Mouse (Mus musculus): ENCODE results near the gene Fars2.
"Not testable (repeated sequence)": the region's sequence is repeated elsewhere in the genome, so short reads cannot be mapped to it uniquely, and the experiment has no call there.

Fars2 gene

DNA sequence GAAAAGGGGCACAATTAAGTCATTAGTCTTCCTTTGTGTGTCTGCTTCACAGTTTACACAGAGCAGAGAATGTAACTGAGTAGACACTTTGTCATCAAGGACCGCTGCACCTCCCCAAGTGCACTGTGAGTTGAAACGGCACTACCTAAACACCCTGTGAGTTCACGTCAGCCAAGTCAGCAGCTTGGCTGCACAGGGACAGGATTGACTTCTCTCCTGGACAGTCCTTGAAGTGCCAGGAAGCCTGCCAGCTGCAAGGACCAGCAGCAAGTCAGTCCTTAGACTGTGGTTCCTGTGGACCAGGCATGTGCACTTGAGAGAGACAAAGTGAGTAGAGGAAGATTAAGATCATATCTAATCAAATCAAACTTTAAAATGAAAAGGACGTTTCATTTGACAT, 330.7 kb downstream of the Fars2 start:
- DNase-seq (ENCODE audit: extremely low read depth, low read depth, low spot score), result no peak

DNA sequence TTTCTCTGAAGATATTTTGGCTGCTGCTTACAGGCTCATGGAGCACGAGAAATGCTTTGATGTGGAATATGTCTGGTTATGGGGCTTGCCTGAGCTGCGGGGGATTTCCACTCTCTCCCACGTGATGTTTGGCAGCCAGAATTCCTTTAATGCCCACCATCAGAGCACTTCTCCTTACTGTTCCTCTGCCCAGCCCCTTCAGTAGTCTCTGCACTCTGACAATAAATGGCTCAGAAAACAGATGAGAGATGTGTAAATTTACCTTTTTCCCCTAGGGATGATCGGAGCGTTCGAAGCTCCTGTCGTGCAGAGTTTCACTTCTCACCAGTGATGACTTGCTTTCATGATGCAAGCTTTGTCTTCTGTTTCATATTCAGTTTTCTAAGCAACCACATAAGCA, 331.4 kb downstream of the Fars2 start:
- no peak for DNase-seq (ENCODE audit: extremely low read depth, low read depth, low spot score)

DNA sequence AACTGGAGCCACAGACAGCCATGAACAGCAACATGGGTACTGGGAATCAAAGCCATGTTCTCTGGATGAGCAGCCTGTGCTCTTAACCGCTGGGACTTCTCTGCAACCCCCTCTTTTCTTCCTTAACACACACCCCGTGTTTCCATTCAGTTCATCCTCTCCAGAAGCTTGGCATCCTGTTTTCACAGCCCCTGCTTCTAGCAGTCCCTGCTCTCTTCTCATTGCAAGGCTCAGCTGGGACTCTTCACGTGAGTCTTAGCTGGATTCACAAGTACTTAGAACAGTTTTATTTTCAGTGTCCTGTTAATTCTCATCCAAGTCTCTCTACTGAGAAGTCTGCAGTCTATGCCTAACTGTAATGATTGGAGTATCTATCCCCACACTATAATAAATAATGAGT, 334.2 kb downstream of the Fars2 start:
- no peak for DNase-seq (ENCODE audit: extremely low read depth, low read depth, low spot score)

DNA sequence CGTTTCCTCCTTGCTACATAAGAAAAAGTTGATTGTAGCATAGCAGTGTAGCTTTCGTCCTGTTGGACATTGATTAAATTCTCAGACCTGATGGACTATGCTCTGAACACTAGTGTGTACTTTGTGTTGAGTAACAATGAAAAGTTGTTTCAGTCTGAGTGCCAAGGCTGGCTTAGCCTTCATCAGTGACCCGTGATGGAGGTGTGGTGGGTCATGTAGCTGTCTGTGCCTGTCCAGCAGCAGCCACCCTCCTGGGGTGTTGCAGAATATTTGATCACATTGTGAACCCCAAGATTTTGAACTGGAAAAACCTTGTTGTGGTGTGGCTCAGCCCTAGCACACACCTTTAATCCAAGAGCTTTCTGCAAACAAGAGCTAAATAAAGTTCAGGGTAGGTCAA, 343.3 kb downstream of the Fars2 start:
- DNase-seq (ENCODE audit: extremely low read depth, low read depth, low spot score), result no peak

DNA sequence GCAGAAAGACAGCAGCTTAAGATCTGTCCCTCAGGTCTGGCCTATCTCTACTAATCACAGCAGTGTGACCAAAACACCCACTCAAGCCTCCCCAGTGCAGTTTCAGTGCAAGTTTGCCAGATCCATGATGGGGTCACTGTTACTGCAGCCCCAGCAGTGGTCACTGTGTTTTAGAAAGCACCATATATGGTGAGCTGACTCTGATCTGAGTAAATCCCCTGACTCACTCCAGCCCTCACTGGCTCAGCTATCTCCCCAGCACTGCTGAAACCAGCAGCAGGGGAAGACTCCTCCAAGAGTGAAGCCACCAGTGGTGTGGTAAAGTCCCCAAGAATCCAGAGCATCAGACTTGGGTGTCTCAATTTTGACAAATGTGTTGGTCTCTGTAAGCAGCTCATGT, 346.5 kb downstream of the Fars2 start:
- no peak for DNase-seq (ENCODE audit: extremely low read depth, low read depth, low spot score)

DNA sequence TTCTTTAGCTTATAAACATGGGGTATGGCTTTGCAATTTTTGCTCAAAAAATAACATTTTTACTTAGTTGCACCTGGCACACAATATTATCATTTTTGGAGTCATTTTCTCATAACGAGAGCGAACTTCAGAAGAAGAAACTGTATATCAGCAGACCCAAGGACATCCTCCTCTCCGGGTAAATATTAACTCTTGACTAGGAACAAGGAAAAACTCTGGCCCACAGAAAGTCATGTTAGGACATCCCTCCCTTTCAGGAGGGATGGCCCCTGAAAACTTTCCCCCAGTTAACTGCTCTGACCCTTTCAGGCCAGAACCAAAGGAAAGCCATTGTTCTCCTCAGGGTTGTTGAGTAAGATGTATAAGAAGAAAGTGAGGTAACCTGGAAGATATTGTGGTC, 348.9 kb downstream of the Fars2 start:
- not testable (repeated sequence) for DNase-seq (ENCODE audit: extremely low read depth, low read depth, low spot score)

DNA sequence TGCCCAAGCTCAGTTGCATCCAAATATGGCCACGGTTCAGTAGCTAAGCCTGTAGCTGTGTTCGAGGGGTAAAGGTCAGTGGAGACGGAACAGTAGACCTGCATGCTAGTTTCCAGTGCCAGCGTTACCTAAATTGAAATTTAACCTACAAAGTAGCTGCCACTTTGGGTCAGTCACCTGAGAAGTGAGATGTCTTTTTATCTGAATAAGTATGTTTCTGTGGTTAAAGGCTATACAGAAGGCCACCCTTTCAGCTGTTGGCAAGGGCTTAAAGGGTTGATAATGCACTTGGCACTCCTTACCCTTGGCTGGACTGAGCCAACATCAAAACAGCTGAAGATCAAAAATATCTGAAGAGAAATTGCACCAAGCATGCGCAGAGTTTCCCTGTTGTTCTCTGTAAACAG, 349.3 kb downstream of the Fars2 start:
- DNase-seq (ENCODE audit: extremely low read depth, low read depth, low spot score), result no peak

DNA sequence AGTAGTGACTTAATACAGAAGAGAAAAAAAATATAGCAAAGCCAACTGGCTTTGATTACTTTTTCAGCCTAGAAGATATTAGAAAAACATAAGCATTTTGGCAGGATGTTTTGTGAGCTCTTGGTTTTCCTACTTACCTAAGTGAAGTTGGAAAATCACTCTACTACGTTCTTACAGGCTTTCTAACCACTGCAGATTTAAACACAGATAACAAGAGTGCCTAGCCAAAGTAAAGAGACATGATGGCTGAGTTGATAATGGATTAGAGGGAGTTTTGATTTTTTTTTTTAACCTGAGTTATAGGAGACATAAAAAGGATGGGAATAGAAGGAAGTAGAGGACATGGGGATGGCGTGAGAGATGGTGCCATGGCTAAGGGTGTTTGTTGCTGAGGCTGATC, 350.6 kb downstream of the Fars2 start:
- peak; percentile 10 for DNase-seq (ENCODE audit: extremely low read depth, low read depth, low spot score)

DNA sequence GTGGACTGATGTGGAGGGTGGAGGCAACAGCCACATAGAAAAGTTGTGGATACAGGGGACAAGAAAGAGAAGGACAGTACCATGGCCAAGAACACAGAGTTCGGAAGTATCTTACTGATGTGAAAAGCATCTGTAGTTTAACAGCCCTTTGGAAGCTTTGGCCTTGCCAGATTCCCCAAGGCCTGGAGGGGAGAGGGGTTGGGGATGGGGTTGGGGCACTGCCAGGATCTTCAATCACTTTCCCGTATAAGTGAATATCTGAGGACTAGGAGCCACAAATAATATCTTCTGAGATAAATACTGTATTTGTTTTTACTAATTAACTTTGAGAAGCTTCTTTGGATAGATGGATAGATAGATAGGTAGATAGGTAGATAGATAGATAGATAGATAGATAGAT, 351.8 kb downstream of the Fars2 start:
- no peak for DNase-seq (ENCODE audit: extremely low read depth, low read depth, low spot score)

DNA sequence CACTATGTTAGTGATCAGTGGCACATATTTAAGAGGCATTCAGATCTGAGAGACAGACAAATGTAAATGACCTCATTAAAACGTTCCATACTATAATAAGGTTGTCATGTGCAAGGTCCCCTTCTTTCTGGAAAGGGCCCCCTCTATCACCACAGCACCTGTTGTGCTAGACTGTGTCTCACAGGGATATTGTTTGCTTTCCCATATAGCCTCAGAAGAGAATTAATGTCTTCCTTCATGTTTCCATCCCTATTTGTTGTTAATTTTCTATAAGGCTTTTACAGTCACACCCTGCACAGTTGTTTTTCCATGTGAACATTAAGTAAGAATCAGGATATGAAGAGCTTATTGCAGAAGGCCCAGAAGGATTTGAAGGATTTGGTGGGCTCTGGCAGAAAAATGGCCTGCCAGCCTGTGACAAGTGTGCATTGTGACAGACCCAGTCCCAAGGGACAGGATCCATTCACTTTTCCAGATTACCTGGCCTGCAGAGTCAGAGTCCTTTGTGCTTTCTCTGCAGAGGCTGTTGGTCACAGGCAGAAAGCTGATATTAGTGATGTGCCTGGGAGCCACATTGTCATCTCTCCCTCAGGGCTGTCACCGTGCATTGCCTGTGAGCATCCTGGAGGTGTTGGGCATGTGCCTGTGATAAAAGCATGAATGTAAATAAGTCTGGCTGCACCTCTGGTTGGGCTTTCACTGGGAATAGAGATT, 352.4 kb downstream of the Fars2 start:
- no peak for DNase-seq (ENCODE audit: extremely low read depth, low read depth, low spot score)

DNA sequence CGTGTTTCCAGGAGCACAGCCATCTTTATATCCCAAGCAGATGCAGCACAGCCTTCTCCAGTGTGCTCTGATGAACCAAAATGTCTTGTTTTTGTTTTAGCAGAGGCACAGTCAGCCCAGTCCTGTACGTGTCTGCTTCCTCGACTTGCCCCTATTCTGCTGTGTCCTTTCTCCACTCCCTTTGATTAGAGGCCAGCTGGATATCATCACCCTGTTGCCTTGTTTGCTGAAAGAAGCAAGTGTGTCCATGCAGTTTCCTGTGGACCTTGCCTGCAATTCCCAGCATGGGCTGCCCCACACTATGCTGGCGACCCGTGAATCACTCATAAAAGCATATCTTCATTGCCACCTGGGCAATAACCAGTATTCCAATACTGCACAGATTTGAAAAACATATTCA, 360.4 kb downstream of the Fars2 start:
- DNase-seq (ENCODE audit: extremely low read depth, low read depth, low spot score), result no peak

DNA sequence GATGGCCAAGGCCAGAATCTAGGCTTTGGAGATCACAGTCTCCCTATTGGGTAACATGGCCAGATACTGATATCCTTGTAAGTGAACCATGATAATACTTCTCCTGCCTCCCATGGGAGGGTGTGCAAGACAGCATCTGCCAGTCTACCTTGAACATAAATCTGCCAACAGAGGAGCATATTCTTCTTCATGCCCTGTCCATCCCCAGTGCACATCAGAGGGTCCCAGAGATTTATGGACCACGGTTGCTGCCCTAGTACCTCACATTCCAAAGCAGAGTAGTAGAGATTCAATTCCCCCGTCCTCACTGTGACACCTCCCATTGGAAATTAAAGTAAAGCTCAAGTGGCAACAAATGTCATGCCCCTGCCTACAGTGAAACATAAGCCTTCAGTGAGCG, 361.0 kb downstream of the Fars2 start:
- DNase-seq (ENCODE audit: extremely low read depth, low read depth, low spot score), result no peak

DNA sequence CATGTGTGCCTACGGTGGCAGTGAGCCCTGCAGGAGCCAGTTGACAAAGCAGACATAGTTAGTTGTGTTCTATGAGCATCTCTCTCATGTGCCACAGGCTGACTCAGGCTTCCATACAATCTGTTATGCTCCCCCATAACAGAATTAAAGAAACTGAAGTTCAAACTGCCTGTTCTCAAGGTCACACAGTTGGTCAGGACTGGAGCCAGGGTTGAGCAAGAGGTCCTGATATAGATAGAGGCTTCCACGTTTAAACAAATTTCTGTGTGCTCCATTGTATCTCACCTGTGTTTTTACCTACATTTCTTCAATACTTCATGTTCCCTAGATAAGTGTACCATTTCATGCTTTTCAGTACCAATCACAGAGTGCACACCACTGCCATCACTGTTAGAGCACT, 362.9 kb downstream of the Fars2 start:
- DNase-seq (ENCODE audit: extremely low read depth, low read depth, low spot score), result no peak

DNA sequence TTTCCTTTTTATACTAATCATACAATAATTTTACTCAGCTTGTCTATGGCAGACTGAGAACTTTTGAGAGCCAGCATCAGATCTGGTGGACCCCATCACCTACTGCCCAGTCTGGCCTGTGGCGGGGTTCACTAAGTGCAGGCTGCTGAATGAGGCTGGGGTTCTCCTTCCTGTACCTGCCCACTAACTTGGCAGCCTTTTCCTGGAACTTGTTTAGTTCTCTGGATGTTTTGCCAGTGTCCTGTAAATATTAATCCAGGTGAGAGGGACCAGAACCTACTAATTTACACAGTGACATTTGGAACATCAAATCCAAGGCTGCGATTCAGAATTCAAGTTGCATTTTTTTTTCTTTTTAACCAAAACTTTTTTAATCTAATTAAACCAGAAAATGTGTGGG, 367.2 kb downstream of the Fars2 start:
- DNase-seq (ENCODE audit: extremely low read depth, low read depth, low spot score), result no peak

DNA sequence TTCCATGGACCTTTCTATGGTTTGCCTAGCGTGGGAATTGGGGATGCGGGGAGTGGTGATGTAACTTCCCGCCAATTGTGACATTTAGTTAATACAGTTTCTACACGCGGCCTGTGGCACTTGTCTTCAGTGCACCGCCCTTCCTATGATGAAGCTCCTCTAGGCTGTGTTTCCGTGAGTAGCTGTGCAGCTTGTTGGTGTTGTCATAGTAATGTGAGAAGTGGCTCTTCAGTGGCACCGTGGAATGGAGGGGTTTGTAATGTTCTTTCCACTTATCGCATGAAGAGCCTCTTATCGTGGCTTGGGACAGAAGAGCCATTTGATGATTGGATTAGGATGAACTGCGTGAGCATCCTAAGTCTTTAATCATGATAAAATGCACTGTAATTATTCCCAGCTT, 369.5 kb downstream of the Fars2 start:
- no peak for DNase-seq (ENCODE audit: extremely low read depth, low read depth, low spot score)

DNA sequence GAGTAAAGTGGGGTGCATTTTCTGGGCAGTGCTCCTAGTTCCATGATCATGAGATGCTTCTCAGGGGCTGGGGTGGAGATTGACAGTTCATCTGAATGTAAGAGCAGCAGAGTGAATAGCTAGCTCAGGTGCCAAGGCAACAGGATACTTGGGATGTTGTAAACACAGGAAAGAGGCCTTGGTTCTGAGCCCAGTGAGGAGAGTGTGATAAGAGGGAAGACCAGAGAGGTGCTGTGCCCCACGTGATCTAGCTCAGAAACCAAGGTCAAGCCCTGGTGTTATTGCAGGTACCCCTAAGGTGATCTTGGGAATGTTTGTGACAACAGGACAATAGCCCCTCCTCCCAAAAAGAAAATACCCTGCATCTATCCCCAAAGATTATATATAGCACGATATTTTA, 372.2 kb downstream of the Fars2 start:
- no peak for DNase-seq (ENCODE audit: extremely low read depth, low read depth, low spot score)

DNA sequence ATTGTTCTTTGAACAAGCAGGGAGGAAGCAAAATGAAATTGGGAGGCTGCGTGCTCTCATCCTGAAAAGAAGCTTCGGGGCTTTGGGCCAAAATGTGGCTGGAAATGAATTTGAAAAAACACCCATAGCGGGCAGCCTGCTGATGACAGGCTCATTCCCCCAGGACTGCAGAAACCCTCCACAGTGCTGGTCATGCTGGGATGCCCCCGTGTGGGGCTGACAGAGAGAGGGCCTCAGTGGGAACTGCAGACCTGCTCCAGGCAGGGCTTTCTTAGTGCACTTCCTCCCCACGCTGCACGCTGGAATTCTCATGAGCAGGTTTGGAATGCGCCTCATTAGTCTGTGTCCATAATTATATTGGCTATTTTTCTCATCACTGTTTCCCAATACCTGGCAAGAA, 373.4 kb downstream of the Fars2 start:
- DNase-seq (ENCODE audit: extremely low read depth, low read depth, low spot score), result no peak

DNA sequence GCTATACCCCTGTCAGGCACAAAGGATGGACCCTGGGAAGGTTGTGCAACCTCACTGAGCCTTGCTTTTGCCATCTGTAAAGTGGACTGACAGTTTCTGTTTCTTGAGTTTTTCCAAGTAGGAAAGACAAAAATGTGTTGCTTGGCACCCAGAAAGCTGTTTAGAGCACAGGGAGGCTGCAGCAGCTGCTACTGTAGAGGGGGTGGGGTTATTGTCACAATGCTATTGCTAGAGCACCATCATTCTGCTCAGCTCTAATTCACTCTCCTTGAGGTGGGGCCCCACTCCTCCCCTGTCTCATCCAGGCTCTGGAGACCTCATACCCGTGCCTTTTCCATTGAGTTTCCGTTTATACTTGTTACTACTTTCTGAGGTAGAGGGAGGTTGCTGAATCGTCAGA, 375.2 kb downstream of the Fars2 start:
- DNase-seq (ENCODE audit: extremely low read depth, low read depth, low spot score), result no peak

DNA sequence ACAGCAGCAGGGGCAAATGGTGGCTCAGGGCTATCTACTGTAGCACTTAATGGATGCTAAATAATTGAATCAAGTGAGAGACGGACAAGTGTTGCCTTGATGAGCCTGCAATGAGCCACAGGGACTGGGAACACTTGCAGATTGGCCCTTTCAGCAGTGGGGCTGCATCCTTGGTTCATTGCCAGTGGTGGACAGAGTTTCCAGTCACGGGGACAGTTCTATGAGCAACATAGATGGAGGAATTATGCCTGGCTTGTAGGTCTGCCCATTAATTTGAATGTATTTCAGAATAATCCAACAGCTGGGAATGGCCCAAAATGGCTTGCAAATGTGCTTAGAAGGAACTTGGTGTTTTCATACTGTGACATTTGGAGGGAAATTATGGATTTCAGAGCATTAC, 376.1 kb downstream of the Fars2 start:
- DNase-seq (ENCODE audit: extremely low read depth, low read depth, low spot score), result no peak

DNA sequence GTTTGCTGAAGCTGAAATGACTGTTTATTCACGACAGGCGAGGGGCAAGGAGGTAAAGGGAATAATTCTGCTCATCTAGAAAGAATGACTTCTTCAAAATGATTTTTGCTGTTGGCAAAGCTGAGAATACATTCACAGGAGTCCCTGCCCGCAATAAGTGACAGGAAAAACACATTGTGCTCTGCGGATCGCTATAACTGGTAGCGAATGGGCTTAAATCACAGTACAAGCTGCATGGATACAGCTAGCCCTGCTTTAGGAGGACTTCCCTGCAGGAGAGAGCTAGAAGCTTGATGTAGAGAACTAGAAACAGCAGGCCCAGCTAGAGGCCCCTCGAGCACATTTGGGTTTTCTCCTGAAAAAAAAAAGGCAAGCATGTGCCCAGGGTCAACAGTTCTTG, 376.6 kb downstream of the Fars2 start:
- no peak for DNase-seq (ENCODE audit: extremely low read depth, low read depth, low spot score)

DNA sequence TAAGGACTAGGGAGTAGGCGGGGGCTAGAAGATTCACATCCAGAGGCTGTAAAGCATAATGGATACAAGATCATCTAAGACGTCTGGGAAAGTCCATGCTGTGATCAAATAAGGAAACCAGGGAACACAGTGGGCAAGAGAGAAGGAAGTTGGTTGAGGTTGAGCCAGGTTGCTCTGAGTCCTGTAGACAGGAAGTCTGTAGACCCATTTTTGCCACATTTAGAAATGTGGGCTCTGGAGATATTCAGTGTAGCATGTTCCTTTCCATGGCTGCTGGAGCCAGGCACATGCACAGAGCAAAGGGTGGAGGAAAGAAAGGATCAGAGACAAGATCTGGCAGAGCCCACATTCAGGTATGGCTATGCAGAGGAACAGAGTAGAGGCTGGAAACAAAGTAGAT, 378.8 kb downstream of the Fars2 start:
- no peak for DNase-seq (ENCODE audit: extremely low read depth, low read depth, low spot score)

DNA sequence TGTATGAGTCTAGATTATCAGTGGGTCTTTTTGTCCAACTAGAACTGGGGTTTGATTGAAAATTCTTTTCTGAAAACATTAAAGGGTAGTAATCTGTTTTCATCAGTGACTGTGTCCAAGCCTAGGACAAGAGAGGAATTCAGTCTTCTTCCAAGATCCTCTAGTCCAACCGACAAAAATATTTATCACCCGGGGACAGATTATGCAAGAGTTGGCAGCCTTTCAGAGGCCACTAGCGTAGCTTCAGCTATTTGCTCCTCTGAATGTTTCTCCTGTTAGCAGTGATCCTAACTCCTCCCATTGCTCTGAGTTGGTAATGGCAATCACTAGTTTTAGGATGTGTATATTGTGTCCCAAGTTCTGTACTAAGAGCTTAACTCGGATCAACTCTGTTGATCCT, 380.1 kb downstream of the Fars2 start:
- peak; percentile 11 for DNase-seq (ENCODE audit: extremely low read depth, low read depth, low spot score)

DNA sequence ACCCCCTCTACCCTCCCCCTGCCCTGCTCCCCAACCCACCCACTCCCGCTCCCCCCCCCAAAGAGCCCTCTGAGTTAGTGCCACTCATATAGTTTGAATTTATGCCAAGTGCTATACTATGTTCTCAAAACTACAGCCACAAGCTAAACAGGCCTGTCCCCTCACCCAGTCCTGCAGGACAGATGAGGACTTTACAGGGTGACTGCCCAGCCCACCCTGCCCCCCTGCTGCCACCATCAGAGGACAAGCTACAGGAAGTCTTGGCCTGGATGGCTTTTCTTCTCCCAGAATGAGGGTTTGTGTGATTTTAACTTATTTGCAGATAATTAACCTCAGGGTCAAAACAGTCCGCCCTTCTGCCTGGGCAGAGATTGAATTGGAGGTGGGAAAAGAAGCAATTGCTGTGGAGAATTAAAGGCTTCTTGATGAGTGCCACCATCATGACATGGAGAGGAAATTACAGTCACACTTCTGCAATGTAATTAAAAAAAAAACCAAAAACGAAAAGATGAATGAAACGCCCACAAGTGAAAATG, 383.2 kb downstream of the Fars2 start:
- DNase-seq (ENCODE audit: extremely low read depth, low read depth, low spot score), result no peak

All from fat pad, adult 2 months (tissue).